Comparison of ENCODE assay signal across 9 mouse cellular contexts in the genomic region with DNA sequence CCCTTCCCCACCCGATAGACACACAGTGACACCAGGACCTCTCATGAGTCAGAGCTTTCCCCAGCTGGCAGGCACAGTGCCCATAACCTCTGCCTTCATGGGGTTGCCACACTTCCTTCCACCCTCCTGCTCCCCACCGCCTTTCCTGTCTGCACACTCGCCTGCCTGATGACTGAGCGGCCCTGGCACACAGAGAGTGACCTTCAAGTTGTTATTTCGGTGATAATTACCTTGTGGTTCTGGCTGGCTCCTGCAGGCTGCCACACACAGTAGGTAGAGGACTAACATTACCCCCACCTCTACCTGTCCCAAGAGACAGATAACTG. TPM values are rescaled to one million over a fixed set of nuclear protein-coding genes. Genes with fewer than 3 reads are reported as not detected.
DNase-seq lines count a peak whose midpoint lies in the region; ATAC-seq and TF ChIP-seq lines count a peak whose summit lies in the region.
"Had no signal": no experiment of that assay in that cellular context is flagged by ENCODE, and none has a peak within 500 bp of the region (broad histone marks: within the 10 kb centered on the region; RNA-seq: fewer than 3 reads in every experiment).

No protein-coding gene starts in this region.

- no peaks in the 10 kb centered on the region for H3K79me3 ChIP-seq in C2C12 (ENCODE audit: low read depth)

- no peaks in the 10 kb centered on the region for H3K79me2 ChIP-seq in C2C12 (ENCODE audit: control insufficient read depth, insufficient read depth)
- H3K79me2 ChIP-seq in heart, adult 2 months (replicated peaks; ENCODE audit: control insufficient read depth, insufficient read depth, low read length), result no peaks in the 10 kb centered on the region
- H3K79me2 ChIP-seq in myocyte (ENCODE audit: control insufficient read depth, insufficient read depth), result no peaks in the 10 kb centered on the region

- H3K27ac ChIP-seq in heart, adult 2 months, result peak overlapping the region; percentile 69
- no peak overlapping the region for H3K27ac ChIP-seq in limb, embryonic 10.5 days
- H3K27ac ChIP-seq: embryonic facial prominence, embryonic 12.5 days had no signal

- no peak for TF ChIP-seq CTCF in C2C12 (IDR thresholded peaks at IDR 0.05; ENCODE audit: control insufficient read depth, insufficient read depth, insufficient read length)
- peak; percentile 29 for TF ChIP-seq CTCF in heart, adult 2 months (IDR thresholded peaks at IDR 0.05)

- peaks cover 8% of the 10 kb centered on the region for H3K4me1 ChIP-seq in heart, adult 2 months (ENCODE audit: control insufficient read depth, insufficient read depth, low read length)
- H3K4me1 ChIP-seq in limb, embryonic 10.5 days, result 0 out of 2 replicates have a peak, but pooled peaks cover 3% of the 10 kb centered on the region
- H3K4me1 ChIP-seq: embryonic facial prominence, embryonic 12.5 days had no signal

- TF ChIP-seq EP300 in heart, adult 2 months (IDR thresholded peaks at IDR 0.05; ENCODE audit: insufficient read depth, low read depth, low read length), result peak; percentile 85; the same call in 1 of the 2 replicates

- WGBS in heart, adult 2 months, result 5% methylated on average over 5 of the region's 5 CpGs
- 54% methylated on average over 5 of the region's 5 CpGs for WGBS in limb, embryonic 10.5 days

- H3K9me3 ChIP-seq in limb, embryonic 10.5 days (replicated peaks), result no peaks in the 10 kb centered on the region
- H3K9me3 ChIP-seq: embryonic facial prominence, embryonic 12.5 days had no signal

- no peak for TF ChIP-seq POLR2A in heart, adult 2 months (IDR thresholded peaks at IDR 0.05; ENCODE audit: insufficient read depth, low read depth, low read length)
- TF ChIP-seq POLR2A in myocyte (IDR thresholded peaks at IDR 0.05; ENCODE audit: insufficient read length, low read depth), result no peak

- H3ac ChIP-seq in C2C12 (ENCODE audit: control insufficient read depth, insufficient read length, low read depth), result no peak overlapping the region
- no peak overlapping the region for H3ac ChIP-seq in myocyte (ENCODE audit: control insufficient read depth, insufficient read length)

- H3K27me3 ChIP-seq in C2C12 (ENCODE audit: control insufficient read depth, insufficient read depth, insufficient read length) (no peaks in the 10 kb centered on the region), myocyte (ENCODE audit: control insufficient read depth, insufficient read depth, insufficient read length) (no peaks in the 10 kb centered on the region)
- H3K27me3 ChIP-seq in heart, adult 2 months (ENCODE audit: control insufficient read depth, insufficient read depth, low read length), result no peaks in the 10 kb centered on the region
- no peaks in the 10 kb centered on the region for H3K27me3 ChIP-seq in limb, embryonic 10.5 days (ENCODE audit: low read depth, poor library complexity, severe bottlenecking)
- H3K27me3 ChIP-seq: embryonic facial prominence, embryonic 12.5 days had no signal

- intact Hi-C loops in heart, adult 2 months (cut with DNase I), result no loop called here

- no peak overlapping the region for H3K9ac ChIP-seq in heart, adult 2 months (ENCODE audit: low read depth, low read length)
- H3K9ac ChIP-seq: embryonic facial prominence, embryonic 12.5 days had no signal

- H3K4me3 ChIP-seq in C2C12 (ENCODE audit: insufficient read depth, poor library complexity, severe bottlenecking) (no peak overlapping the region), myocyte (no peak overlapping the region)
- no peak overlapping the region for H3K4me3 ChIP-seq in heart, adult 2 months
- no peak overlapping the region for H3K4me3 ChIP-seq in limb, embryonic 10.5 days
- H3K4me3 ChIP-seq: embryonic facial prominence, embryonic 12.5 days had no signal

- H3K36me3 ChIP-seq in C2C12 (ENCODE audit: control insufficient read depth, insufficient read depth), result no peaks in the 10 kb centered on the region
- peaks cover 10% of the 10 kb centered on the region for H3K36me3 ChIP-seq in heart, adult 2 months (ENCODE audit: control insufficient read depth, insufficient read depth, low read length)
- no peaks in the 10 kb centered on the region for H3K36me3 ChIP-seq in limb, embryonic 10.5 days
- H3K36me3 ChIP-seq in myocyte (ENCODE audit: control insufficient read depth, insufficient read depth), result no peaks in the 10 kb centered on the region
- H3K36me3 ChIP-seq: embryonic facial prominence, embryonic 12.5 days had no signal

- ATAC-seq in activated CD4-positive, CD25-positive, alpha-beta regulatory T cell, adult 4 months, result peak; percentile 79

- DNase-seq in heart, adult 2 months, result peak; percentile 71 to 89
- DNase-seq in limb, embryonic 10.5 days (ENCODE audit: low spot score), result peak; percentile 26
- DNase-seq in urinary bladder, adult 2 months (ENCODE audit: low spot score), result peak; percentile 61
- DNase-seq in layer of hippocampus, postnatal 14 days (ENCODE audit: low spot score in 2 of 2), result no peak
- DNase-seq in retina, postnatal 1 day, result no peak

- peak overlapping the region; percentile 62 for H3K4me2 ChIP-seq in myocyte (ENCODE audit: low read depth)
- H3K4me2 ChIP-seq: embryonic facial prominence, embryonic 12.5 days had no signal

TF ChIP-seq in C2C12, 6 proteins besides CTCF, POLR2A, EP300 and RAD21:
- TF ChIP-seq USF1 (IDR thresholded peaks at IDR 0.05; ENCODE audit: low read depth), result no peak
- TF ChIP-seq MYOG (IDR thresholded peaks at IDR 0.05; ENCODE audit: control insufficient read depth, extremely low read depth, insufficient read length), result no peak
- TF ChIP-seq MYOD1 (IDR thresholded peaks at IDR 0.05; ENCODE audit: control insufficient read depth, insufficient read length, low read depth), result peak; percentile 61
- TF ChIP-seq FOSL1 (IDR thresholded peaks at IDR 0.05; ENCODE audit: insufficient read depth, low read length, poor library complexity, severe bottlenecking), result peak; percentile 48
- no peak for TF ChIP-seq MAX (IDR thresholded peaks at IDR 0.05)
- peak; percentile 86 for TF ChIP-seq CEBPB (IDR thresholded peaks at IDR 0.05; ENCODE audit: low read depth)

TF ChIP-seq in myocyte, 11 proteins besides CTCF, POLR2A, EP300 and RAD21:
- TF ChIP-seq E2F4 (IDR thresholded peaks at IDR 0.05; ENCODE audit: insufficient read depth) (no peak), MAX (IDR thresholded peaks at IDR 0.05; ENCODE audit: low read depth) (no peak), MYOD1 (IDR thresholded peaks at IDR 0.05; ENCODE audit: control insufficient read depth in 1 of 3, insufficient read length in 2 of 3, low read depth in 2 of 3) (peak in 1 of 3 experiments; percentile 71), MYOG (IDR thresholded peaks at IDR 0.05; ENCODE audit: control insufficient read depth in 1 of 3, insufficient read depth in 1 of 3, insufficient read length in 2 of 3, low read depth in 2 of 3) (peak in 1 of 3 experiments; percentile 55), POLR2AphosphoS2 (IDR thresholded peaks at IDR 0.05; ENCODE audit: insufficient read length, low read depth) (no peak), CEBPB (IDR thresholded peaks at IDR 0.05; ENCODE audit: insufficient read depth, poor library complexity, severe bottlenecking) (peak; percentile 68), TCF12 (IDR thresholded peaks at IDR 0.05; ENCODE audit: insufficient read depth, poor library complexity, severe bottlenecking) (peak; percentile 37)
TF ChIP-seq in myocyte: peak in this region for 4.

RNA-seq across cellular contexts. Expression of gene Adipor2, which starts 21.2 kb away (rescaled TPM):
- polyA plus RNA-seq in C2C12 (2012; fragmentation: generic; extraction: Trizol) (28.0 TPM), myocyte (2012; fragmentation: generic; extraction: Trizol) (47.9 TPM)
- 10 to 100 TPM; 10.1 to 11.5 TPM for polyA plus RNA-seq in activated CD4-positive, CD25-positive, alpha-beta regulatory T cell, adult 4 months (2017; shearing (Covaris generic))
- total RNA-seq in heart, adult 2 months (2021), result 10 to 100 TPM; 62.7 to 63.6 TPM
- 57.0 and 72.2 TPM in 2 replicates for polyA plus RNA-seq in heart, adult 2 months (2012; rRNA removed)
- 27.8 and 29.4 TPM in 2 replicates for polyA plus RNA-seq in limb, embryonic 10.5 days (2016; fragmentation: Nextera tagmentation; extraction: Ambion mirVana)
- polyA plus RNA-seq in urinary bladder, adult 2 months (2012; rRNA removed), result 104 and 112 TPM in 2 replicates
- total RNA-seq in layer of hippocampus, postnatal 14 days (2021), result 10 to 100 TPM; 41.2 to 41.6 TPM

Comparison
In these comparisons a context has a peak if more than half of its experiments do, and no peak if none do; other contexts are left out.
1. DNase-seq: peak in heart, adult 2 months (2 of 2), limb, embryonic 10.5 days (single experiment) and urinary bladder, adult 2 months (single experiment); none in layer of hippocampus, postnatal 14 days (0 of 2) and retina, postnatal 1 day (single experiment).